In the genomic region with DNA sequence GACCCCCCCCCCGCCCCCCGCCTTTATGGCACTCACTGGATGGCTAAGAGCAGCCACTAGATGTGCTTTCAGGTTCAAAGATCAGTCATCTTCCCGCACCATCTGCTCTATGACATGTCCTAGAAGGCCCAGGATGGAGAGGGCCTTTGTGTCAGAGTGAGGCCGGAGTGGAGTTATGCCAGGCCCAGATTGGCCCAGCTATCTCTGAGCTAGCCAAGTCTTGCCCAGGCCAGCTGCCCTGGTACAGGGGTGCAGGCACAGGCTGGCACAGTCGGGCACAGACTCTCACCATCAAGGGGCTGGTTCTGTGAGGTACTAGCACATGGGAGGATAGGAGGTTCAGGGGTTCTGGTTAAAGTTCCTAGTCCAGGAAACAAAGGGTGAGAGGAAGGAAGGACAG, we compare ENCODE assay signal across 17 mouse cellular contexts. TPM values are rescaled to one million over a fixed set of nuclear protein-coding genes. Genes with fewer than 3 reads are reported as not detected.
DNase-seq lines count a peak whose midpoint lies in the region; ATAC-seq and TF ChIP-seq lines count a peak whose summit lies in the region.
"Had no signal": no experiment of that assay in that cellular context is flagged by ENCODE, and none has a peak within 500 bp of the region (broad histone marks: within the 10 kb centered on the region; RNA-seq: fewer than 3 reads in every experiment).

No protein-coding gene starts in this region.

- no peak for TF ChIP-seq POLR2A in thymus, adult 2 months (IDR thresholded peaks at IDR 0.05; ENCODE audit: control insufficient read depth, extremely low read depth, insufficient read depth, low read length, poor library complexity)

- H3K4me2 ChIP-seq in neural tube, embryonic 13.5 days, result peak overlapping the region; percentile 64
- H3K4me2 ChIP-seq: lung, embryonic 15.5 days; stomach, embryonic 15.5 days had no signal

- DNase-seq in layer of hippocampus, adult 2 months (ENCODE audit: low spot score in 2 of 2), result peak; percentile 39 to 41
- no peak for DNase-seq in layer of hippocampus, postnatal 10 days (ENCODE audit: low spot score in 2 of 2)
- no peak for DNase-seq in neural tube, embryonic 10.5 days (ENCODE audit: extremely low spot score, low spot score)
- DNase-seq in cerebellum, postnatal 14 days, result peak; percentile 90 to 91
- no peak for DNase-seq in thymus, adult 2 months
- no peak for DNase-seq in embryo, embryonic 10.5 days (ENCODE audit: low spot score)
- DNase-seq: heart, postnatal 36 days; kidney, adult 18-20 months; liver; thymus, postnatal 4 days had no signal

- no peak for TF ChIP-seq CTCF in layer of hippocampus, adult 2 months (conservative IDR thresholded peaks at IDR 0.05)
- TF ChIP-seq CTCF in thymus, adult 2 months (IDR thresholded peaks at IDR 0.05; ENCODE audit: borderline replicate concordance, control insufficient read depth, extremely low read depth, insufficient read depth, low read length, poor library complexity), result no peak

- H3K9me3 ChIP-seq in neural tube, embryonic 13.5 days, result no peaks in the 10 kb centered on the region
- H3K9me3 ChIP-seq: lung, embryonic 15.5 days; stomach, embryonic 15.5 days had no signal

- H3K9ac ChIP-seq in neural tube, embryonic 13.5 days, result no peak overlapping the region
- H3K9ac ChIP-seq: lung, embryonic 15.5 days; stomach, embryonic 15.5 days had no signal

- no peak for ATAC-seq in neural tube, embryonic 13.5 days (ENCODE audit: low read depth)
- ATAC-seq: CD4-positive, CD25-positive, alpha-beta regulatory T cell, adult 4 months had no signal

- no peak overlapping the region for H3K4me3 ChIP-seq in layer of hippocampus, adult 2 months
- peak overlapping the region; percentile 3; the same call in 1 of the 2 replicates for H3K4me3 ChIP-seq in neural tube, embryonic 13.5 days
- H3K4me3 ChIP-seq in thymus, adult 2 months (ENCODE audit: control insufficient read depth, insufficient read depth, low read length), result no peak overlapping the region
- H3K4me3 ChIP-seq: erythroblast, embryonic 14.5 days; lung, embryonic 15.5 days; stomach, embryonic 15.5 days had no signal

- peaks cover 4% of the 10 kb centered on the region; the same call in 1 of the 2 replicates for H3K36me3 ChIP-seq in neural tube, embryonic 13.5 days
- no peaks in the 10 kb centered on the region for H3K36me3 ChIP-seq in thymus, adult 2 months (ENCODE audit: control insufficient read depth, insufficient read depth, low read length)
- H3K36me3 ChIP-seq: lung, embryonic 15.5 days; stomach, embryonic 15.5 days had no signal

- 81% methylated on average over 5 of the region's 5 CpGs for WGBS in neural tube, embryonic 13.5 days
- 87% methylated on average over 5 of the region's 5 CpGs for WGBS in thymus, adult 2 months

- peaks cover 17% of the 10 kb centered on the region for H3K27me3 ChIP-seq in neural tube, embryonic 13.5 days
- peaks cover 9% of the 10 kb centered on the region; the same call in 1 of the 2 replicates for H3K27me3 ChIP-seq in thymus, adult 2 months (ENCODE audit: control insufficient read depth, insufficient read depth, low read length)

- H3K27ac ChIP-seq in layer of hippocampus, adult 2 months, result peak overlapping the region; percentile 81
- H3K27ac ChIP-seq in neural tube, embryonic 13.5 days (replicated peaks), result peak overlapping the region; percentile 46
- no peak overlapping the region for H3K27ac ChIP-seq in thymus, adult 2 months (ENCODE audit: control insufficient read depth, insufficient read depth, low read length)
- H3K27ac ChIP-seq: lung, embryonic 15.5 days; stomach, embryonic 15.5 days had no signal

- peaks cover 93% of the 10 kb centered on the region for H3K4me1 ChIP-seq in neural tube, embryonic 13.5 days (replicated peaks)
- no peaks in the 10 kb centered on the region for H3K4me1 ChIP-seq in thymus, adult 2 months (replicated peaks; ENCODE audit: control insufficient read depth, insufficient read depth, low read length)

RNA-seq across cellular contexts. Expression of a gene that starts 5.3 kb away (rescaled TPM):
- total RNA-seq in layer of hippocampus, adult 2 months (2021), result 10 to 100 TPM; 71.8 to 73.9 TPM
- 10 to 100 TPM; 72.1 to 76.2 TPM for total RNA-seq in layer of hippocampus, postnatal 10 days (2021)
- polyA plus RNA-seq in neural tube, embryonic 13.5 days (2015; fragmentation: Nextera tagmentation; extraction: Ambion mirVana), result 84.9 and 102 TPM in 2 replicates
- polyA plus RNA-seq in thymus, adult 2 months (2012; rRNA removed), result 0.80 and 0.91 TPM in 2 replicates
- total RNA-seq: gastrocnemius, adult 8-10 months; megakaryocyte-erythroid progenitor cell, adult 5-6 weeks had no signal
- polyA plus RNA-seq: CD4-positive, CD25-positive, alpha-beta regulatory T cell, adult 4 months had no signal

RNA-seq across cellular contexts. Expression of a gene that starts 31.7 kb away (rescaled TPM):
- 1 to 10 TPM; 6.3 to 6.4 TPM for total RNA-seq in layer of hippocampus, adult 2 months (2021)
- 1 to 10 TPM; 1.7 to 3.1 TPM for total RNA-seq in layer of hippocampus, postnatal 10 days (2021)
- 1.0 and 1.1 TPM in 2 replicates for polyA plus RNA-seq in neural tube, embryonic 13.5 days (2015; fragmentation: Nextera tagmentation; extraction: Ambion mirVana)
- 4.9 and 5.5 TPM in 2 replicates for polyA plus RNA-seq in thymus, adult 2 months (2012; rRNA removed)

Comparison
In these comparisons a context has a peak if more than half of its experiments do, and no peak if none do; other contexts are left out.
1. DNase-seq: peak in layer of hippocampus, adult 2 months (2 of 2) and cerebellum, postnatal 14 days (2 of 2); none in layer of hippocampus, postnatal 10 days (0 of 2), neural tube, embryonic 10.5 days (single experiment), thymus, adult 2 months (single experiment) and embryo, embryonic 10.5 days (single experiment).